Mouse (Mus musculus) brain, embryonic 14.5 days (tissue): Measurements from ENCODE around the gene Kdm4d.

Source experiments
- CTCF ChIP-seq: fragments of 200-500 bp; IDR thresholded peaks from 2 replicates; pipeline ENCODE4 v1.5.1; 2012; ENCODE audit warnings: inconsistent platforms, mild to moderate bottlenecking, moderate library complexity, borderline replicate concordance; ENCODE audit not compliant: insufficient read depth, insufficient read length; ENCODE audit errors: extremely low read depth
- POLR2A ChIP-seq: fragments of 200-500 bp; IDR thresholded peaks from 2 replicates; pipeline ENCODE4 v1.6.1; 2012; ENCODE audit warnings: mild to moderate bottlenecking, inconsistent platforms, borderline replicate concordance; ENCODE audit not compliant: poor library complexity, insufficient read depth, insufficient read length, severe bottlenecking; ENCODE audit errors: extremely low read depth

GRCm38 (mm10) chr9:14498896-14499705, 1.2 kb downstream of the Kdm4d start:
- TF ChIP-seq CTCF = no peak
- no peak for TF ChIP-seq POLR2A
